Mouse (Mus musculus) 3T3-L1 (cell line): ENCODE results near the gene Ptprg.
"Not testable (repeated sequence)": the region's sequence is repeated elsewhere in the genome, so short reads cannot be mapped to it uniquely, and the experiment has no call there.

Experiments used
- DNase-seq: peaks from one replicate; pipeline ENCODE4 v3.0.0-alpha.2; 2015; ENCODE audit warnings: low read depth, low spot score

The Ptprg gene

DNA sequence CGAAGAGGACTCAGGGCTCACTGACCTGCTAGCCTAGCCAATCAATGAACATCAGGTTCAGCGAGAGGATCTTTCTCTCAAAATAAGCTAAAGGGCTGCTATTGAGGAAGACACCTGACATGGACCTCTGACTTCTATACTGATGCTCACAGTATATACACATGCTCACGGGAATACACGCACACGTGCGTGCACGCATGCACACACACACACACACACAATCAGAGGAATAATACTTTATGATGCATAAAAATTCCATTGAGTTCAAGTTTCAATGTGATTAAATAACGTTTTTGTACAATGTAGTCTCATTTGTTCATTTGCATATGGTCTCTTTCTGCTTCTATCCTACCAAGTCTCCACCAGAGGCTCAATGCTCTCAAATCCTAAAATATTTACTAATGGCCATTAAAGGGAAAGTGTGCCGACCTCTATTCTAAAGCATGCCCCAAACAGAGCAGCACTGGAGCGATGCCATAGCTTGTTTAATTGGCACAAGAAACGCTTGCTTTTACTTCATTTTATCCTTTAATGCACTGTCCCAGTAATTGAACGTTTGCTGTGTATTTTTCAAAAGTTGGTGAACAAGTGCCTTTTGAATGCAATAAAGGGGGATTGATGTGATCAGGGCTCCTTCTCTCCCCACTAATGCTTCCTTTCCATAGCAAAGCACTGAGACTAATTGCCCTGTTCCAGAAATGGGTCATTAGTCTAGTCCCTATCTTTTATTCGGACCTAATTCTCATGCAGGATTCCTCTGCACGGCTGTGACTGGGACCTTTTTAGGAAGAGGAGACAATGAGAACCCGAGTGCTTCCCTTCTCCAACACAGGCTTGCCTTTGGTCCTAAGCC lies 407.2 kb downstream of the Ptprg start:
- no peak for DNase-seq

DNA sequence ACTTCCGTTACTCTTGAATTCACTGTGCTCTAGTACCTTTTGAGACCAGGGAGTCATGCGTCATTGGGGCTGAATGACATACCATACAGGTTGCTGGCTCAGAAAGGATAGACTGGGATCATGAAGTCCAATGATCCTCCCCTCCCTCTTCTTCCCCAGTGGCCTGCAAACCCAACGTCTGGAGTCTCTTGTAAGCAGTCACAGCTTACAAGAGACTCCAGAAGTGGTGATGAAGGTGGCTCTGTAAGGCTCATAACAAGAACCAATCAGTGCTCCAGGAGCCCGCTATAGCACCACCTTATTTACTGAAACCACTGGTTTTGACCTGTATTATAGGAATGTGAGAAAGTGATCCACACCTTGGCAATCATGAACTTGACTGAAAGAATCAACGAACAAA lies 408.8 kb downstream of the Ptprg start:
- no peak for DNase-seq

DNA sequence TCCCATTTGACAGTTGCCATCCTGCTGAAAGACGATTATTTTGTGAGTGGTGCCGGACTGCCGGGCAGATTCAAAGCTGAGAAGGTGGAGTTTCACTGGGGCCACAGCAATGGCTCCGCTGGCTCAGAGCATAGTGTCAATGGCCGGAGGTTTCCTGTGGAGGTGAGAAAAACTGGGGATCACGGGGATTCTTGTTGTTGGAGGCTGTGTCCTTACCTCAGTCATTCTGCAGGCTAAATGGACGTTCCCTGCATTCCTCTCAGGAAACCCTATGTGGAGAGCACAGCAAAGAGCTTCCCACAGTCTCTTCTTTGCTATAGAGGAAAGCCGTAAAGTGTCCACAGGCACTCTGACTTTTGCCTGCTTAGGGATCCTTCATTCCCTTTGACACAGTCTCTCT lies 409.2 kb downstream of the Ptprg start:
- DNase-seq = no peak

DNA sequence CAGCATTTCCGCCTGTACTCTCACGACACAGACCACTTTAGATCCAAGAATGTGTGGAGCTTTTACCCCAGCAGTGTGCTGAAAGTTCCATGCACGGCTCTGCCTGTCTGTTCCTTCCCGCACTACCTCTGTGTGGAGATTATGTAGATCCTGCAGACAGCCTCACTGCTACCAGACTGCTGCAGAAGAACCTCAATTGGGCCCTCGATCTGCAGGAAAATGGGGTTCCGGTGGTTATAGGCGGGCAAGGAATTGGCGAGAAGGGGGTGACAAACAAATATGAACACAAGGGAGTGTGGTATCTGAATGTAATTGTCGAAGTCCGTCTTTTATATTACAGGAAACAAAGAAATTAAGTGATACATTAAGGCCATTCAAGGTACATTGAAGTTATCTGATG lies 410.5 kb downstream of the Ptprg start:
- no peak for DNase-seq

DNA sequence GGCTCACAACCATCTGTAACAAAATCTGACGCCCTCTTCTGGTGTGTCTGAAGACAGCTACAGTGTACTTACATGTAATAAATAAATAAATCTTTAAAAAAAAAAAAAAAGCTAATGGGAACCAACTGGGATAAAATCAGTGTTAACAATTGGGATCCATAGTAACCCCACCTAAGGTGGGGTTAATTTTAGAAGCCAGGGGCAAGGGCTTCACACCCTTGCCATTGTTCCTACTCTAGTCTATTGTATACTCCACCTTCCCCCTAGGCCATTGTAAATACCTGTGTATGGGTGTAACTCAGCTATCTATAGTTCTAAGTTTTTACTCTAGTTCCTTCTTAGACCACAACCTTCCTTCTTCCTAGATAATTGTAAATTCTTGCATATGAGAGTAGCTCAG lies 411.0 kb downstream of the Ptprg start:
- not testable (repeated sequence) for DNase-seq

DNA sequence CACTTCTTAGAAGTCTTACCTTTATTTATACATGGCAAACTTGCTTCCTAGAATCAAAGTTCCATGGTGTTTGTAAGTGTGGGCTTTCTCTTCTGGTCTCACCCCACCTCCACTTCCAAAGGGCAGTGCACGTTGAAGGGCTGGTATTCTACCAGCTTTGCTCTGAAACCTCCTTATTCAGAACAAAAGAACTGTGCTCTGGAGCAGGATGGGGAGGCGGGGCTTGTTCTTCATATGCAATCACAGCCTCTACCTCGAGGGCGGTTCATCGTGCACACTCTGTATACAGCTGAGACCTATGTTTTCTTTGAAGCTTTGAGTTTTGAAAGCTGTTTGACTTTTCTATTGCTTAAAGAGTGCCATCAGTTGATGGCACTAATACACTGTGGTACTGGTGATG lies 412.5 kb downstream of the Ptprg start:
- DNase-seq = no peak

DNA sequence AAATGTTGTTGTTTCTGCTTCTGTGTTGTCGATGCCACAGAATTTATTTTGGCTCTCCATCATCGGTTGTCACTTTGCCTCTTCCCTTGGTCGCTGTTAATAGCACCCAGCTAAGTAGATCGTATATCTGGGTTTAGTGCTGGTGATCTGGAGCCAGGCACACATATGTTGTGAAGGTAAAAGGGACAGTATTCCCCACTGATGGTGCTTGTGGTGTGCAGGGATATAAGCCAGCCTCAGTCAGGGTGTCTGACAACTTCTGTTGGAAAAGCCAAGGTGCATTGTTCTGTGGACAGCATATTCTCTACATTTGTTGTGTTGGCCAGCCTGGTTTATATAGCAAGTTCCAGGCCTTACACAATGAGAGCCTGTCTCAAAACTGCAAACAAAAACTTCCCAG lies 428.4 kb downstream of the Ptprg start:
- no peak for DNase-seq

DNA sequence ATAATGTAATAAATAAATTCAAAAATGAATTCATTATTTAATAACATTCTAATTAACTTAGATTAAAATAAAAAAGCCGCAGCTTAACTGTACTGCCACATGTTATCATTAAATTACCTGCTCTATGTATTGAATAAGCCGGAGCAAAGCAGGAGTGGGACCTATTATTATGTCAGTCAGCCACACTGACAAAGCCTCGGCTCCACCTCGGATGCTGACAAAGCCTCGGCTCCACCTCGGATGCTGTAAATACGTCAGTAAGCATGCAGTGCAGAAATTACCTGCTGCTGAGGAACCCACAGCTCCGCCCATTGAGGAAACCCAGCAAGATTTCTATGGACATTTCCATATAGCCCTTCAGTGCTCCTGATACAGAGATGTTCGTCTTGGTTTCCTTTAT lies 429.7 kb downstream of the Ptprg start:
- DNase-seq = no peak

DNA sequence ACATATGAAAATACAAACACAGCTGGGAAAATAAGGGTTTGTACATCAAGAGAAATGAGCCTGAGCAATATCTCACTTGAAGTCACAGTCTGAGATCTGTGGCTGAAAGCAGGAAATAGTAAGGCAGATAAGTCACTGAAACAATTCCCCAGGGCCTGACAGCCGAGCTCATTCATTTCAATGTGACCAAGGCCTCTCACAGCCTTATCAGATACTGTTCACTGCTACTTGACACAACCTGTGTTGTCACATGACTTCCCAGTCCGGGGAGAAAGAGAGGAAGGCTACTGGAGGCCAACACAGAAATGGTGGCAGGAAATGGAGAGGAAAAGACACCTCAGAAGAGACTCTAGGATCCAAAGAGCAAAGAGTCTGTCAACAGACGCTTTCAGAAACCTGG lies 430.8 kb downstream of the Ptprg start:
- DNase-seq = no peak

DNA sequence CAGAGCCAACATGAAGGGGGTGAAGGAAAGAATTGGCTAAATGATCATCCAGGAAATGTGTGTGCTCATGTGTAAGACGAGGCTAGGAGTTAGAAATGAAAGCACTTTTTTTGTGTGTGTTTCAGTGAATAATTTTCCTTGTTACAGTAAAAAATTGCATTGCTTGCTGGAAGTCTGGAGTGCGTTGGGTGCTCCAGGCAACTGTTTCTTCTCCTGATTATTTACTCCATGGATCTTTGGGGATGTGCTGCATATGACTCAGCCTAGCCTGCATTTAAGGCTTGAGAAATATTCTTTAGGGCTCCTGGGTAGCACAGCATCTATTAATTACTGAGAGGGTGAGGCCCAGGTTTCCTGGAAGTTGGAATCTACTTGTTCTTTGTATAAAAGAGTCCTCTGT lies 435.6 kb downstream of the Ptprg start:
- DNase-seq = no peak

DNA sequence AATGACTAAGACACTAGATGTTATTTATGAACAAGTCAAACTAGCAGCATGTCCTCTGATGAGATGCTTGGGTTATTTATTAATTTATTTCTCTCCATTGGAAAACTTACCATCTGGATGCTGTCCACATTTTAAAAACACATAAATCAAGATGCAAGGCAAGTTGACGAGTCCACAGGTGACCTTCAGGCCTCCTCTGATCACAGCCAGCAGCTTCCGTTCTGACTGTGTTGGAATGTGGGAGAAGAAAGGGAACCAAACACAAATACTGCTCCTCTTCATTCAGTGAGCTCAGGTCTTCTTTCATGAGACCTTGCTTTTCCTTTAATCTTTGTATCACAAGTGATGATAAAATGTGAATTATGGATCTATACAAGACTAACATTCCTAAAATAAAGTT lies 437.8 kb downstream of the Ptprg start:
- no peak for DNase-seq

DNA sequence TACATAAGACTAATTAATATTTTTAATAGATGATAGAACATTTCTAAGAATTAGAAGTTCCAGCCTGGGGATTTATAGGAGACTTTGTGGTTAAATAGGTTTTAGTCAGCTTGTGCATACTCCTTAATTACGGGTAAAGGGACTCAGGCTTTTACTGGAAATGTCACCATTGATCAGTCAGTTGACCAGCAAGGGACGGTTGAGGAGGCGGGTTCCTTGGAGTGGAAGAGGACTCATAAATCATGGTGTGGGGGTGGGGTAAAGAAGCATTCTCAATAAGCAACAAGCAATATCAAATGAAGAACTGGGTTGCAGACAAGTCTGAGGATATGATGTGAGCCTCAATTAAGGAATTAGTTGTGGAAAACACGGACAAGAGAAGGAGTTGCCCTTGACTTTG lies 438.8 kb downstream of the Ptprg start:
- DNase-seq = no peak

DNA sequence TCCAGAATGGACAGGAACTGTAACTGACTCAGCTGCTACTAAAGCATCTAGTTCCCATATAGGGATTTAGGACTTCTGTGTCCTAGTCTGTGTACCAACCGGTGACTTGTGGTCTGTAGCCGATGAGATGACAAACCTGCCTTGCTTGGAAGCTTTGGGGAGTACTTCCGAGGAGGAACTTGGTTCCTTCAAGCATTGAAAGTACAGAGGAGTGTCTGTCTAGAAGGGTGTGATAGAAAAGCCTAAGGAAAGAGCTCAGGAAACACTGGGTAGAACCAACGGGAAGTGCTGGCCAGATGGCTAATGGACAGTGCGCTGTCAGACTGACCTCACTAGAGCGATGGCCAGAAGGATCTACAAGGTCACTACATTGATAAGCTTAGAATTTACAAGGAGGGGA lies 439.2 kb downstream of the Ptprg start:
- DNase-seq = no peak

DNA sequence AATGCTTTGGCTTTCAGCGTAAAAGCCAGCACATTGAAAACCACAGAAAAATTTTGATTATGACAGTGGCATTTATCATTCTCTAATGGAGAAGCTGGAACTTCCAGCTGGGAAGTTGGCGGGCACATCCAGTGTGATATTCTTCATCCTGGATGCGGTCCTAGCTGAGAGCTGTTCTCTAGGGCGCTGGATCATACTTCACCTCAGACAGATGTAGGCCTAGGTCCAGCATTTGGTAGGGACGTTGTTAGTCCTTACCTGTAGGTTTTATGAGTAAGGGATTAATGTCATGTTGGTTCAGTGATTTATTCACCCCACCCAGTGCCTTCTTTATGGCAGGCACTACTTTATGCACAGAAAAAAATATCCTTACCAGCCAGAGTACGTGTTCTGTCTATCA lies 444.2 kb downstream of the Ptprg start:
- no peak for DNase-seq

DNA sequence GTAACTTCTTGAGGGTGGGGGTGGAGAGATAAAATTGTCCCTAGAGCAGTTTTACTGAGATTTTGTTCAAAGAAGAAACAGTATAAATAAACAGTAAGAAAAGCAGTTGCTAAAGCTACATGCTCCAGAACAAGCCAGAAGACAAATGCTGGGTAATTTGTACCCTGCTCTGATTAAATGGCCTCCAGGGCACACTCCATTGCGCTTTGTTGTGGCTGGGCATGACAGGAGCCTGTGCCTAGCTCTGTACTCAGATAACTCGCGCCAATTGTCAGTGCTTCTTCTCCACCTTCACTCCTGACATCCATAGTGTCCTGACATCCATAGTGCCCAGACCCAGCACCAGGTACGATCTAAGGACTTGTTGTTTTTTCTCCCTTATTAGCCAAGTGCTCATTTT lies 445.1 kb downstream of the Ptprg start:
- no peak for DNase-seq

DNA sequence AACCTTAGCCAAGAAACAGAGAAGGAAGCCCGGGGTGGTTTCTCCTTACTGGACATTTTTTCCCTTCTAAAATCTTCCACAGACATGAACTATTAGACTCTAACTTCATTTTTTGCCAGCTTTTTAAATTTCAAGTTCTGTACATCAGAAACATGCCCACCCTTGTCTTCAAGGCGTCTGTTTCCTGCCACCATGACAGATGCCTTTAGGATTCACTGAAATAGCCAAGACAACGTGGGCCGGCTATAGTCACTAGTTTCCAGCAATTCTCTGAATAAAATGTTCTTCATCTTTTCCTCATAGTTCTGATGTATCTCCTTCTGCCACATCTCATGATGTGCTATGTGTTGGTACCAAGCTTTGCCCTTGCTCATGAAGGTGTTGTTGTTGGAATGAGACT lies 450.7 kb downstream of the Ptprg start:
- DNase-seq = no peak

DNA sequence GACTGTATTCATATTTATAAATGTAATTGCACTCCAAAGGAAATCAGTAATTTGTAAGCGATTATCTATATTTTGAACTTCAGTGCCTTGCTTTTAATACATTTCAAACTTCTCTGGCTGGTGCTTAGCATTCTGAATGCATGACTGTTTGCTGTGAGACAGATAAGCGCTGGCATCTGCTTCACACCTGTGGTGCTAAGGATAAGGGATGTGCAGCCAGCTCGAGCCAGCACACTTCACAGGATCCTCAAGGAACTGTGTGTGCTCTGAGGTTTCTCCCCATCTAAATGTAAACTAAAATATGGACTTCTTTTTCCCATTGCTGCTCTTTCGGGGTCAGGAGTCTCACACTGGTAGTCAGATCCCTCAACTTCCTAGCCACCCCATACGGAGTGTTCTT lies 458.4 kb downstream of the Ptprg start:
- DNase-seq = no peak

DNA sequence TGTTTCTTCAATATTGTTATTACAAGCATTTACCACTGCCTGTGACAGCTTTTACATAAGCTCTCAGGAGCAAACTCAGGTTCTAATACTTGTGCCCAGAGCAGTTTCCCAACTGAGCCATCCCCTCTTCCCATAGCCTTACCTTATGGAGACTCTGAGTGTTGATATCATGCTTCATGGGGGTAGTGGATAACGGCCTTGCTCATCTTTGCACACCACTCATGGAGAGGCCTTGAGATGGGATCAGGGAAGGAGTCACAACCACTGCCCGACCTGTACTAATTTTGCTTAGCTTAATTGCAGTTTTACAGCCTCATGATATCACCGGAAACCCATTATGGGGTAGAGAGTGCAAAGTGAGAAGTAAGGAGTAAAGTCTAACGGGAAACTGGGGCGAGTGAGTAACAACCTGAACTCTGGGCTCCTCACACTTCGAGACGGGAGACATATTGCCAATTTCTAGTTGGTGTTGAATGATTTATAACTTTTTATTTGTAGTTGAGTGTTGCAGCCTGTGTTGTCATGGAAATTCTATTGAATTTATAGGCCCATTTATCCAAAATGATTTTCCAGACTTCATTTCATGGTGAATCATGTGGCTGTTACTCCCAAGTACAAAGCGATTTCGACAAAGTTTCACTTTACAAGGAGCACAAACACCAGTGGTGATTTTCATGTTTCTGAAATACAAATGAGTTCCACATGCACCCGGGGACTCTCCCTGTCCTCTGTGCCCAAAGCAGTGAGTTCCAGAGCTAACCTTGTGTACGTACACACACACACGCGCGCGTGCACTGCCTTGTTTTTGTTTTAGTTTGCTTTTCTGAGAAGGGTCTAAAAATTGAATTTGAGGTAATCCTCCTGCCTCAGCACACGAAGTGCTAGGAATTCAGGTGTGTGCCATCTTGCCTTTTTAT lies 472.7 kb downstream of the Ptprg start:
- no peak for DNase-seq

DNA sequence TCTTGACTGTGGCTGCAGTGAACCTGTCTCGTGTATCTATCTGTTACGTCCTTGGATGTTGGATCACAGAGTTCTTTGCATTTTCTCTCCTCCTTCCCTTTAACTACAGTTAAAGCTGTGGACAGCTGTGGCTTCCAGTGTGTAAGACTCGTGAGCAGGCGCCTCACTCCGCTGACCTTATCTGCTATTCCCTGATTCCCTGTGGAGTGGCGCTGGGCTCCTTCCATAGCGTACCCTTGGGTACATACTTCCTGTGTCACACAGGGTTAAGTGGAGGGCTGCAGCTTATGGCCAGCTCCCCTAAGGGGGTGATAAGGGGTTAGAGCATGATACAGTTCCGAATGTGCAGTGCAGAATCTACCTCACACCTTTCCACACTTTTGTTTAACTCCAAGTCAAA lies 473.9 kb downstream of the Ptprg start:
- no peak for DNase-seq

DNA sequence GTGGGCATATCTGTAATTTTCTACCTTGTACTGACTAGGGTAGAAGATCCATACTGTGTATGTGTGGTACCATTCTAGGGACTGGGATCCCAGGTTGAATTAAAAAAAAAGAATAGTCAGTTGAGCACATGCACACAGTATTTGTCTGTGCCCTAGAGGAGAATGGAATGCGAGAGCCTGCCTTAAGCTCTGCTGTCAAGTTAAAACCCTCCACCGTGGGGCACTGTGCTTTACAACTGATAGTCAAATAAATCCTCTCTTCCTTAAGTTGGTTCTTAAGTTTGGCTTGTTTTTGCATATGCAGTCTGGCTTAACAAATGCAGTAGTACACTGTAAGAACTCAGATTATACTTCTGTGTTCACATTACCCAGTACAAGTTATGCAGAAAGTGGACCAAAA lies 476.6 kb downstream of the Ptprg start:
- no peak for DNase-seq

DNA sequence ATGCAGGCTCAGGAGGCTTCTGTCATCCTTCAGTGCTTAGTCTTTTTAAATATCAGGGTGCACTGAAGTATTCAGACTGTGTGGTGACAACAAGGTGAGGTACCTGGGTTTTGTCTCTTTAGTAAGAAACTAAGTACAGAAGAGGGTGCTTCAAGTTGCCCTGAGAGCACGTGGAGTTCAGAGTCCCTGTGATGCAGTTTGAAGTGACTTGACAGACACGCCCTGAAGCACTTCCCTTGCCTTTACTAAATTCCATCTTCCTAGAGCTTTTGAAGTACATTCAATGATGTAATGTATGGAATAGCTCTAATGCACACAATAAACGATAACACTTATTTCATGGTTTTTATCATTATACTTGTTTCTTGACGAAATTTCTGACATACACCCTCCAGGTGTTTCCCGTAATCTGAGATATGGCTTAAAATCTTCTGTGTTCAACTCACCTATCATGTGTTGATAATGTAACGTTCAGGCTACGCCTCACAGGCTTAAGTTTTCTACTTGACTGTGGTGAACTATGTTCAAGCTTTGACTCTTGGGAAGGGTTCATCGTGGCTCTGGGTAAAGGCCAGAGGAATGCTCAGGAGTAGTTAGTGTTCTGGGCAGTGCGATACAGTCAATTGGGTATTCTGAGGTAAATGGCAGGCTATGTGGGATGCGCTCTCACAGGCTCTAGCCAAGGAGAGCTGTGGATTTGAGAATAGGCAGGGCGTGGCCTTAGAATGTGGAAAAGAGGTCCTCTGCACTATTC lies 483.4 kb downstream of the Ptprg start:
- no peak for DNase-seq

DNA sequence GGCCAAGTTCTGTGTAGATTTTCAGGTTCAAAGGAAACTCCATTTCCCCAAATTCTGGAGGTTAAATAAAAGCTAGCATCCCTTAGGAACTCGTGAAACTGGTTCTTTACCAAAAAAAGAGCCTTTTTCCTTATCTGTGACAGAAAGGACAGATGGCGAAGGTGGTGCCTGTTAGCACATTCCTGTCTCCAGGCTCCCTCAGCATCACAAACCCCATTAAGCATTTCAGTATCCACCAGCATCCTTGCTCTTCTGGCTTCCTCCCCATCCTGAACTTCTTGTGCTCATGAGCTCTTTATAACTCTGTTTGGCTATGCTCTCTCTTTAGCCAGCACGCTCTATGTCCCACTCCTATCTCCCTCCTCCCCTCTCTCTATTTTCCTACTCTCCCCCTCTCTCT lies 486.4 kb downstream of the Ptprg start:
- no peak for DNase-seq
